In the genomic region with DNA sequence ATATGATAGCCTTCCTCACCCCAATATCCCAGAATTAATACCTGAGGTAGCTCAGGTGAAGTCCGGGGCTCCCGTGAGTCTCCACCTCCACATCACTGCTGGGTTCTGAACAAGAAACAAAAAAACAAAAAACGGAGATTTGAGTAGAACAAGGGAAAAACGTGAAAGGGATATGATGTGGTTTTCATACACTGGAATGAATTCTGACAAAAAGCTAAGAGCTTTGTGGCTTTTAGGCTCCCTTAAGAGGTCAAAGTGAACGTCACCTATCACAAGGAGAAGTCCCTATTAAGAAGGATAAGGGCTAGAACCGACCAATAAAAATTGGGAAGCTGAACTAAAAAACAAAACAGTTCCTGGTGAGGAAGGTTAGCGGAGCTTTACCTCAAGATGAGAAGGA, we compare ENCODE assay signal across 8 mouse cellular contexts. TPM values are rescaled to one million over a fixed set of nuclear protein-coding genes. Genes with fewer than 3 reads are reported as not detected.
DNase-seq lines count a peak whose midpoint lies in the region; ATAC-seq and TF ChIP-seq lines count a peak whose summit lies in the region.

No protein-coding gene starts in this region.

- ATAC-seq in cerebellum, adult (ENCODE audit: insufficient number of reproducible peaks, low FRiP score, low TSS enrichment): no peak
- no peak for ATAC-seq in limb, embryonic 14.5 days (ENCODE audit: low FRiP score, low read depth)
- ATAC-seq in stomach, embryonic 15.5 days (ENCODE audit: insufficient read depth, low FRiP score, low read depth): no peak

- TF ChIP-seq POLR2A in cerebellum, adult 2 months (IDR thresholded peaks at IDR 0.05; ENCODE audit: borderline replicate concordance, insufficient read depth, low read length): no peak
- no peak for TF ChIP-seq POLR2A in spleen, adult 2 months (IDR thresholded peaks at IDR 0.05; ENCODE audit: low read depth, low read length)
- TF ChIP-seq POLR2A in limb, embryonic 14.5 days (IDR thresholded peaks at IDR 0.05; ENCODE audit: borderline replicate concordance, extremely low read depth, insufficient read depth, insufficient read length): no peak

- peak overlapping the region; percentile 79 for H3K4me3 ChIP-seq in cerebellum, adult 2 months (replicated peaks; ENCODE audit: insufficient read depth, low read depth, low read length)
- H3K4me3 ChIP-seq in spleen, adult 2 months (ENCODE audit: extremely low read depth, insufficient read depth, insufficient read length): peak overlapping the region; percentile 61
- H3K4me3 ChIP-seq in limb, embryonic 14.5 days (replicated peaks; ENCODE audit: low read length): peak overlapping the region; percentile 86
- H3K4me3 ChIP-seq in stomach, embryonic 15.5 days (replicated peaks): peak overlapping the region; percentile 81

- 12% methylated on average over 7 of the region's 7 CpGs for WGBS in cerebellum, adult 2 months
- 5% methylated on average over 7 of the region's 7 CpGs for WGBS in spleen, adult 2 months
- 17% methylated on average over 7 of the region's 7 CpGs for WGBS in limb, embryonic 14.5 days
- 17% methylated on average over 7 of the region's 7 CpGs for WGBS in stomach, embryonic 15.5 days

- H3K4me1 ChIP-seq in cerebellum, adult 2 months (ENCODE audit: control insufficient read depth, insufficient read depth, low read length): peaks cover 3% of the 10 kb centered on the region; the same call in 1 of the 2 replicates
- H3K4me1 ChIP-seq in spleen, adult 2 months (ENCODE audit: control insufficient read depth, insufficient read depth, insufficient read length): peaks cover 2% of the 10 kb centered on the region
- H3K4me1 ChIP-seq in limb, embryonic 14.5 days (ENCODE audit: control insufficient read depth, insufficient read depth, low read length): peaks cover 6% of the 10 kb centered on the region; the same call in 1 of the 2 replicates
- H3K4me1 ChIP-seq in stomach, embryonic 15.5 days: no peaks in the 10 kb centered on the region

- H3K27ac ChIP-seq in cerebellum, adult 2 months (ENCODE audit: insufficient read depth, low read length): peak overlapping the region; percentile 55
- peak overlapping the region; percentile 88 for H3K27ac ChIP-seq in spleen, adult 2 months (ENCODE audit: insufficient read depth, low read length)
- peak overlapping the region; percentile 86 for H3K27ac ChIP-seq in limb, embryonic 14.5 days (replicated peaks; ENCODE audit: low read depth, low read length)
- peak overlapping the region; percentile 97 for H3K27ac ChIP-seq in stomach, embryonic 15.5 days

- H3K27me3 ChIP-seq in cerebellum, adult 2 months (ENCODE audit: control insufficient read depth, insufficient read depth, low read length): no peaks in the 10 kb centered on the region
- no peaks in the 10 kb centered on the region for H3K27me3 ChIP-seq in spleen, adult 2 months (ENCODE audit: control insufficient read depth, insufficient read depth, low read length)
- no peaks in the 10 kb centered on the region for H3K27me3 ChIP-seq in limb, embryonic 14.5 days (ENCODE audit: control insufficient read depth, insufficient read depth, low read length)
- H3K27me3 ChIP-seq in stomach, embryonic 15.5 days (replicated peaks): no peaks in the 10 kb centered on the region

- no peak for TF ChIP-seq CTCF in cerebellum, adult 2 months (IDR thresholded peaks at IDR 0.05; ENCODE audit: borderline replicate concordance, insufficient read depth, low read depth, low read length)
- TF ChIP-seq CTCF in spleen, adult 2 months (IDR thresholded peaks at IDR 0.05; ENCODE audit: extremely low read depth, insufficient read depth, insufficient read length, insufficient replicate concordance): no peak

- no peak for DNase-seq in cerebellum, adult 2 months
- no peak for DNase-seq in spleen, adult 2 months (ENCODE audit: low read depth in 1 of 2, low spot score in 2 of 2)
- no peak for DNase-seq in spleen, postnatal 14 days (ENCODE audit: low spot score in 2 of 2)
- no peak for DNase-seq in limb, embryonic 14.5 days (ENCODE audit: low spot score)
- no peak for DNase-seq in urinary bladder, postnatal 36 days (ENCODE audit: low spot score in 2 of 2)
- DNase-seq in right cerebral cortex, postnatal 36 days (ENCODE audit: low spot score in 2 of 2): no peak

- no peaks in the 10 kb centered on the region for H3K9me3 ChIP-seq in limb, embryonic 14.5 days (ENCODE audit: control insufficient read depth, low read length)
- H3K9me3 ChIP-seq in stomach, embryonic 15.5 days: no peaks in the 10 kb centered on the region

- H3K9ac ChIP-seq in limb, embryonic 14.5 days (ENCODE audit: low read depth, low read length, severe bottlenecking): peak overlapping the region; percentile 65
- H3K9ac ChIP-seq in stomach, embryonic 15.5 days: peak overlapping the region; percentile 49

- peak overlapping the region; percentile 67 for H3K4me2 ChIP-seq in limb, embryonic 14.5 days (replicated peaks; ENCODE audit: low read depth, low read length, severe bottlenecking)
- H3K4me2 ChIP-seq in stomach, embryonic 15.5 days: peak overlapping the region; percentile 74

- peaks cover 25% of the 10 kb centered on the region for H3K36me3 ChIP-seq in spleen, adult 2 months (ENCODE audit: control insufficient read depth, insufficient read depth, low read length)
- peaks cover 34% of the 10 kb centered on the region for H3K36me3 ChIP-seq in limb, embryonic 14.5 days (ENCODE audit: control insufficient read depth, insufficient read depth, low read length)
- H3K36me3 ChIP-seq in stomach, embryonic 15.5 days: peaks cover 18% of the 10 kb centered on the region

RNA-seq across cellular contexts. Expression of a gene that starts 0.8 kb away (rescaled TPM):
- polyA plus RNA-seq in cerebellum, adult 2 months (2012; rRNA removed): 15.4 and 18.7 TPM in 2 replicates
- 17.4 and 19.9 TPM in 2 replicates for polyA plus RNA-seq in spleen, adult 2 months (2012; rRNA removed)
- polyA plus RNA-seq in limb, embryonic 14.5 days (2012; rRNA removed): 15.2 and 17.2 TPM in 2 replicates
- polyA plus RNA-seq in limb, embryonic 14.5 days (2014; fragmentation: Nextera tagmentation; extraction: Ambion mirVana): 13.7 and 14.5 TPM in 2 replicates
- 12.1 and 12.4 TPM in 2 replicates for polyA plus RNA-seq in stomach, embryonic 15.5 days (2015; fragmentation: Nextera tagmentation; extraction: Ambion mirVana)

RNA-seq across cellular contexts. Expression of a gene that starts 2.3 kb away (rescaled TPM):
- polyA plus RNA-seq in cerebellum, adult 2 months (2012; rRNA removed): 1,271 and 1,490 TPM in 2 replicates
- 2,135 and 2,270 TPM in 2 replicates for polyA plus RNA-seq in spleen, adult 2 months (2012; rRNA removed)
- 2,621 and 3,931 TPM in 2 replicates for polyA plus RNA-seq in limb, embryonic 14.5 days (2012; rRNA removed)
- 4,572 and 4,920 TPM in 2 replicates for polyA plus RNA-seq in limb, embryonic 14.5 days (2014; fragmentation: Nextera tagmentation; extraction: Ambion mirVana)
- polyA plus RNA-seq in stomach, embryonic 15.5 days (2015; fragmentation: Nextera tagmentation; extraction: Ambion mirVana): 3,689 and 3,942 TPM in 2 replicates

RNA-seq across cellular contexts. Expression of a gene that starts 19.0 kb away (rescaled TPM):
- 69.2 and 73.5 TPM in 2 replicates for polyA plus RNA-seq in cerebellum, adult 2 months (2012; rRNA removed)
- polyA plus RNA-seq in spleen, adult 2 months (2012; rRNA removed): 16.8 and 18.9 TPM in 2 replicates
- 111 and 186 TPM in 2 replicates for polyA plus RNA-seq in limb, embryonic 14.5 days (2012; rRNA removed)
- 207 and 210 TPM in 2 replicates for polyA plus RNA-seq in limb, embryonic 14.5 days (2014; fragmentation: Nextera tagmentation; extraction: Ambion mirVana)
- polyA plus RNA-seq in stomach, embryonic 15.5 days (2015; fragmentation: Nextera tagmentation; extraction: Ambion mirVana): 213 and 215 TPM in 2 replicates

RNA-seq across cellular contexts. Expression of a gene that starts 21.1 kb away (rescaled TPM):
- polyA plus RNA-seq in cerebellum, adult 2 months (2012; rRNA removed): 36.3 and 37.3 TPM in 2 replicates
- polyA plus RNA-seq in spleen, adult 2 months (2012; rRNA removed): 121 and 148 TPM in 2 replicates
- polyA plus RNA-seq in limb, embryonic 14.5 days (2012; rRNA removed): 51.3 and 59.6 TPM in 2 replicates
- 35.8 and 37.9 TPM in 2 replicates for polyA plus RNA-seq in limb, embryonic 14.5 days (2014; fragmentation: Nextera tagmentation; extraction: Ambion mirVana)
- 28.8 and 32.1 TPM in 2 replicates for polyA plus RNA-seq in stomach, embryonic 15.5 days (2015; fragmentation: Nextera tagmentation; extraction: Ambion mirVana)

RNA-seq across cellular contexts. Expression of a gene that starts 42.7 kb away (rescaled TPM):
- polyA plus RNA-seq in cerebellum, adult 2 months (2012; rRNA removed): 9.4 and 11.1 TPM in 2 replicates
- 1.6 TPM in 2 replicates for polyA plus RNA-seq in spleen, adult 2 months (2012; rRNA removed)
- 17.5 and 18.2 TPM in 2 replicates for polyA plus RNA-seq in limb, embryonic 14.5 days (2012; rRNA removed)
- 19.6 and 21.1 TPM in 2 replicates for polyA plus RNA-seq in limb, embryonic 14.5 days (2014; fragmentation: Nextera tagmentation; extraction: Ambion mirVana)
- 24.0 and 27.6 TPM in 2 replicates for polyA plus RNA-seq in stomach, embryonic 15.5 days (2015; fragmentation: Nextera tagmentation; extraction: Ambion mirVana)
